Mouse (Mus musculus): ENCODE measurements at regions not wholly inside any gene's neighbourhood (a gene's known extent, or its start where the extent isn't known, plus 50 kb on each side); places are given as distances from the start of the nearest gene placed in this dataset.

- TF ChIP-seq CTCF (IDR thresholded peaks at IDR 0.05; ENCODE audit: low read depth, low read length) (peak; percentile 14), EP300 (IDR thresholded peaks at IDR 0.05; ENCODE audit: insufficient read depth, low read depth, low read length) (no peak)
These were observed 605.9 kb downstream of the Lmo4 start for GRCm38 (mm10) chr3:143599120-143599519.
